Mouse (Mus musculus): ENCODE measurements around the gene Cct4.

Cct4 gene

DNA sequence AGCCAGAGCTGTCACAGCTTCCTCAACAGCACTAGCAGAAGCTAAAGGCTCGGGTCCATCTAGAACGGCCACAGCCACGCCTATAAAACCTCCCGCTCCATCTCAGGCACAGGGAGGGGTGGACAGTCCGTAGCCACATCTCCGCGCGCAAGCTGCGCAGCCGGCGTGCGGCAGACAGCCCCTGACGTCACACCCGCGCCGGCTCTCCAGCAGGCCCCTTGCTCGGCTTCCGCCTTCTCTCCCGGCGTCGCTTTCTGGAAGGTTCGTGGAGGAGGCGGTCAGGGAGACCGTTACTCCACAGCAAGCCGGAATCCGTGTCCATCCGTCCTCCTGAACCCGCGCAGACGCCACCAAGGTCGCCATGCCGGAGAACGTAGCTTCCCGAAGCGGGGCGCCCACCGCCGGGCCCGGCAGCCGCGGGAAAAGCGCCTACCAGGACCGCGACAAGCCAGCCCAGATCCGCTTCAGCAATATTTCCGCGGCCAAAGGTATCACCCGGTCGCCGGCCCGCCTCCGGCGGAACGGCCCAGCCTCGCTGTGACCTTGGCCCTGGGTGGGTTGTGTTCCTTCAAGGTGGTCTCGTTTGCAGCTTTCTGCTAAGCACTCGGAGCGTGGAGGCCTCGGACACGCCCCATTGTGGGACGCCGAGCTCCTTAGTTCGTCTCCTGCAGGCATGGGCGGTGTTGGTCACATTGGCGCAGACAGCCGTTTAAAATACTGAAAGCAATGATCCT is at the start of gene Cct4:
Cct4 (plus strand) TSS at position 127 of the 734 bp plus-strand sequence.
- DNase-seq (ENCODE audit: low spot score), result peak; percentile 95

DNA sequence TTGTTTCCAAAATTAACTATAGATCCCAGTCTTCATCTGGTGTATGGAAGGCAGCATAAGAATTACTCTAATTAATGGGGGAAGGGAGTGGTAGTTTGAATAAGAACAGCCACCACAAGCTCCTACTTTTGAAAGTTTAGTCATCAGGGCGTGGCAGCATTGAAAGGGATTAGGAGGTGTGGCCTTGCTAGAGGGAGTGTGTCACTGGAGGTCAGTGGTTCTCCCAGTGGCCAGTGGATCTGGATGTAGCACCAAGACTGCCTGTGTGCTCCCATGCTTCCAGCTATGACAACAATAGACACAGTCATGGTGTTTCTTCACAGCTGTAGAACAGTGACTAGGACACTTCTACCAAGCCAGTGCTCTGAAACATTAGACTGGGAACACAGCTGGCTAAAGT is 41.2 kb upstream of the Cct4 start:
- DNase-seq (ENCODE audit: low spot score), result no peak

DNA sequence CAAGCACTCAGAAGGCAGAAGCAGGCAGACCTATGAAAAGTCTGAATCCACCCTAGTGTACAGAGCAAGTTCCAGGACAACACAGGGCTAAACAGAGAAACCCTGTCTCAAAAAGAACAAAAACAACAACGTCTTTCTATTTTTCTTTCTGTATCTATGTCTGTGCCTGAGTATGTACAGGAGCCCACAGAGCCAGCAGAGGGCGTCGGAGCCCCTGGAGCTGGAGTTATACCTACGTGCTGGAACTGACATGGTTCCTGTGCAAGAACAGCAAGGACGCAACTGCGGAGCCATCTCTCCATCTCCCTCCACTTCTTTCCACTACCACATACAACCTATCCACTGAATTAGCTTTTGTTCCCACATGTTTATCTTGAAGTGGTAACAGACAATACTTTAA is 40.2 kb upstream of the Cct4 start:
- no peak for DNase-seq (ENCODE audit: low spot score)

GRCm38 (mm10) chr11:22952668-22953067 is 37.7 kb upstream of the Cct4 start:
- DNase-seq (ENCODE audit: low spot score), result no peak

GRCm38 (mm10) chr11:22956346-22956745 is 34.0 kb upstream of the Cct4 start:
- DNase-seq (ENCODE audit: low spot score), result no peak

DNA sequence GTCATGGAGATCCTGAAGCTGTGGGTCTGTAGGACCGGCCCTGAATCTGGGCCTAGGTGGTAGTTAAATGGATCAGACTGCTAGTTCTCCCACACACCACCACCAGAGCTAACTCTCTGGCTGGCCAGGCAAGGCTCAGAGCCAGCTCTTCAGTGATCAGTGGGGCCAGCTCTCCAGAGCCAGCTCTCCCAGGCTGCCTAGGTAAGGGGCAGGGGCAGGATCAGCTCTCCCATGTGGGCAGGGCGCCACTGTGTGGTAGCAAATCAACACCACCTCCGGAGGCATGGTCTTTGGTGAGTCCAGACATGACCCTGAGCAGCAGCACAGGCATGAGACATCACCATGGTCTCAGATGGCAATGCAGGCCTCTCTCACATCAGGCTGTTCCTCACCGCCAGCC is 33.5 kb upstream of the Cct4 start:
- peak; percentile 61 for DNase-seq (ENCODE audit: low spot score)

- DNase-seq (ENCODE audit: low spot score), result no peak
Measured at GRCm38 (mm10) chr11:22957791-22958374, 32.4 kb upstream of the Cct4 start.

GRCm38 (mm10) chr11:22962101-22962500 is 28.2 kb upstream of the Cct4 start:
- DNase-seq (ENCODE audit: low spot score), result no peak

DNA sequence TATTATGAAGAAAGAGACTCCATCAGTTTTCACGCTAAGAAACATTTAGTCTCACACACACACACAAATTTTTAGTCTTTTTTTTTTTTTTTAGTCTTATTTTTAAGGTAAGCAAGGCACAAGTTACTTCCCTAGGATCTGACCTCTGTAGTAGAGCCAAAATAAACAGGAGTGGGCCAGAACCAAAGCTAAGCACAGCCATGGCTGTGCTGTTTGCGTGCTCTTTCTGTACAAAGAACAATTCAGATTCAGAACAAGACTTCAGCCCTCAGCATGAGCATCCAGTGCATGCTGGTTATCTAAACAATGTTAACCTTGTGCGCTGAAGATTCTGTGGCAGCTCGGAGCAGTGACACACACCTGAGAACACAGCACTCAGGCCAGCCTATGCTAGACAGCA is 25.9 kb upstream of the Cct4 start:
- no peak for DNase-seq (ENCODE audit: low spot score)

DNA sequence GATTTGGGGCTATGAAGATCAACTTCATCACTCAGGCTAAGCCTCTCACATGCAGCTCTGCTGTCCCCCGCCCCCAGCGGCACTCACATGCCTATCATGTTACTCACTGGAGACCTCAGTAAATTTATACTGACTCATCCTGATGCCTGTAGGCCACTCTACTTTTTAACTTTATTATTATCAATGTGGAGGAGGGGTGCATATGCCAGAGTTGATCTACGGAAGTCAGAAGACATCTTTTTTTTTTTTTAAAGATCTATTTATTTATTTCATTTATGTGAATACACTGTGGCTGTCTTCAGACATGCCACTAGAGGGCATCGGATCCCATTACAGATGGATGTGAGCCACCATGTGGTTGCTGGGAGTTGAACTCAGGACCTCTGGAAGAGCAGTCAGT is 24.8 kb upstream of the Cct4 start:
- DNase-seq (ENCODE audit: low spot score), result no peak

GRCm38 (mm10) chr11:22969486-22969885 is 20.8 kb upstream of the Cct4 start:
- no peak for DNase-seq (ENCODE audit: low spot score)

GRCm38 (mm10) chr11:22970546-22970945 is 19.8 kb upstream of the Cct4 start:
- no peak for DNase-seq (ENCODE audit: low spot score)

- peak; percentile 74 for DNase-seq (ENCODE audit: low spot score)
Measured at GRCm38 (mm10) chr11:22971835-22972709, 18.2 kb upstream of the Cct4 start, which contains the start of gene Zrsr1. Zrsr1 (plus strand) TSS chr11:22972005.

- DNase-seq (ENCODE audit: low spot score), result peak; percentile 86
Measured at GRCm38 (mm10) chr11:22972746-22973526, 17.4 kb upstream of the Cct4 start.

GRCm38 (mm10) chr11:22973599-22973998 is 16.7 kb upstream of the Cct4 start:
- DNase-seq (ENCODE audit: low spot score), result no peak

- no peak for DNase-seq (ENCODE audit: low spot score)
Measured at GRCm38 (mm10) chr11:22978215-22978614, 12.1 kb upstream of the Cct4 start.

DNA sequence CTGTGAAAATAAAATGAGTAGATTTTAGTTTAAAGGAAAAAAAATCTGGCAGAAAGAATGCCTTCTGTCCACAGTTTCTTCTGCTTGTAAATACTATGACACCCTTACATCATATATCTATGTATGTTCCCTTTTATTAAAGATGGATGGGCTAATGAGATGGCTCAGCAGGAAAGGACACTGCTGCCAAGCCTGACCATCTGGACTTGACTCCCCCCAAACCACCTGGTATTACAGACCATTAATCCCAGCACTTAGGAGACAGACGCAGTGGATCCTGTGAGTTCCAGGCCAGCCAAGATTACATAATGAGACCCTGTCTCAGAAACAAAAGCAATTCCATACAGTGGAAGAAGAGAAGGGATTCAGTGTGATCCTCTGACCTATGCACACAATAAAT is 11.6 kb upstream of the Cct4 start:
- DNase-seq (ENCODE audit: low spot score), result no peak

GRCm38 (mm10) chr11:22979221-22979620 is 11.1 kb upstream of the Cct4 start:
- no peak for DNase-seq (ENCODE audit: low spot score)

GRCm38 (mm10) chr11:22981041-22981440 is 9.3 kb upstream of the Cct4 start:
- DNase-seq (ENCODE audit: low spot score), result no peak

DNA sequence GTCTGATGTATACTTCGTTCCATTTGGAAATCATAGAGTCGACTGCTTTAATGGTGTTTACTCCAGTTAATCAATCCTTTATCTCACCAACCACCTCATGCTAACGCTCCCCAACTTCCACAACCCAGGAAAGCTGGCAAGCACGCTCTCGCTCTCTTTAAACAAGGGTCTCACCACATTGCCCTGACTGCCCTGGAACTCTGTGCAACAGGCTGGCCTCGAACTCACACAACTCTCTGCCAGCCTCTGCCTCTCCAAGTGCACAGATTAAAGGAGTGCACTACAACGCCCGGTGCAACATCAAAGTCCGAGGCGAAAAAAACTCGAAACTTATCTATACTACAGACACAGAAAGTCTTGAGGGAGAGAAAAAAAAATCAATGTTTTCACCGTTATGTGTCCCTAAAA is 8.8 kb upstream of the Cct4 start:
- DNase-seq (ENCODE audit: low spot score), result no peak

- DNase-seq (ENCODE audit: low spot score), result peak; percentile 95
Measured at GRCm38 (mm10) chr11:22981984-22982757, 8.1 kb upstream of the Cct4 start, which contains the start of the genes Gm28048 and Commd1. Gm28048 (minus strand) TSS chr11:22982090. Commd1 (minus strand) TSS chr11:22982382.

All from embryo, embryonic 10 days (tissue).